Mouse (Mus musculus): Measurements from ENCODE around the gene Nap1l1. TPM values are rescaled to one million over a fixed set of nuclear protein-coding genes. Genes with fewer than 3 reads are reported as not detected.
"Not testable (repeated sequence)": the region's sequence is repeated elsewhere in the genome, so short reads cannot be mapped to it uniquely, and the experiment has no call there.

Nap1l1 gene
- total RNA-seq (2021): 100 to 1,000 TPM; 223 to 236 TPM

GRCm38 (mm10) chr10:111472686-111473510 lies at the start of gene Nap1l1:
Nap1l1 (plus strand) TSS chr10:111473223.
- intact Hi-C loops (cut with DNase I): loop anchor here (1.0 to 10.0 kb wide), 4 partner anchors 52 to 308 kb away; partner anchors contain the start of genes Bbs10 and Osbpl8
- DNase-seq (ENCODE audit: low spot score in 2 of 2): peak; percentile 97 to 99

GRCm38 (mm10) chr10:111426491-111426890 lies 46.5 kb upstream of the Nap1l1 start:
- intact Hi-C loops (cut with DNase I): no loop called here
- DNase-seq (ENCODE audit: low spot score in 2 of 2): no peak

- no peak for DNase-seq (ENCODE audit: low spot score in 2 of 2)
- intact Hi-C loops (cut with DNase I): no loop called here
Measured at GRCm38 (mm10) chr10:111433502-111433901, 39.5 kb upstream of the Nap1l1 start.

- DNase-seq (ENCODE audit: low spot score in 2 of 2): no peak
- intact Hi-C loops (cut with DNase I): no loop called here
Measured at GRCm38 (mm10) chr10:111441034-111441440, 32.0 kb upstream of the Nap1l1 start.

- intact Hi-C loops (cut with DNase I): no loop called here
- no peak for DNase-seq (ENCODE audit: low spot score in 2 of 2)
Measured at GRCm38 (mm10) chr10:111444199-111444598, 28.8 kb upstream of the Nap1l1 start.

- no peak for DNase-seq (ENCODE audit: low spot score in 2 of 2)
- intact Hi-C loops (cut with DNase I): no loop called here
Measured at GRCm38 (mm10) chr10:111445939-111446671, 26.9 kb upstream of the Nap1l1 start.

GRCm38 (mm10) chr10:111446672-111447008 lies 26.4 kb upstream of the Nap1l1 start:
- intact Hi-C loops (cut with DNase I); DNase-seq (ENCODE audit: low spot score in 2 of 2): not testable (repeated sequence)

- DNase-seq (ENCODE audit: low spot score in 2 of 2); intact Hi-C loops (cut with DNase I): not testable (repeated sequence)
Measured at GRCm38 (mm10) chr10:111449662-111450061, 23.4 kb upstream of the Nap1l1 start.

- intact Hi-C loops (cut with DNase I): no loop called here
- DNase-seq (ENCODE audit: low spot score in 2 of 2): no peak
Measured at GRCm38 (mm10) chr10:111451683-111452322, 21.2 kb upstream of the Nap1l1 start.

GRCm38 (mm10) chr10:111452426-111452825 lies 20.6 kb upstream of the Nap1l1 start:
- DNase-seq (ENCODE audit: low spot score in 2 of 2): no peak
- intact Hi-C loops (cut with DNase I): no loop called here

GRCm38 (mm10) chr10:111454698-111455308 lies 18.2 kb upstream of the Nap1l1 start:
- intact Hi-C loops (cut with DNase I): no loop called here
- DNase-seq (ENCODE audit: low spot score in 2 of 2): no peak

- no peak for DNase-seq (ENCODE audit: low spot score in 2 of 2)
- intact Hi-C loops (cut with DNase I): no loop called here
Measured at GRCm38 (mm10) chr10:111458088-111458487, 14.9 kb upstream of the Nap1l1 start.

GRCm38 (mm10) chr10:111459040-111459439 lies 14.0 kb upstream of the Nap1l1 start:
- intact Hi-C loops (cut with DNase I): no loop called here
- DNase-seq (ENCODE audit: low spot score in 2 of 2): no peak

- intact Hi-C loops (cut with DNase I): no loop called here
- no peak for DNase-seq (ENCODE audit: low spot score in 2 of 2)
Measured at GRCm38 (mm10) chr10:111459874-111460273, 13.1 kb upstream of the Nap1l1 start.

GRCm38 (mm10) chr10:111460381-111460780 lies 12.6 kb upstream of the Nap1l1 start:
- no peak for DNase-seq (ENCODE audit: low spot score in 2 of 2)
- intact Hi-C loops (cut with DNase I): no loop called here

- DNase-seq (ENCODE audit: low spot score in 2 of 2): no peak
- intact Hi-C loops (cut with DNase I): no loop called here
Measured at GRCm38 (mm10) chr10:111464833-111465232, 8.2 kb upstream of the Nap1l1 start.

- no peak for DNase-seq (ENCODE audit: low spot score in 2 of 2)
- intact Hi-C loops (cut with DNase I): no loop called here
Measured at GRCm38 (mm10) chr10:111465409-111465808, 7.6 kb upstream of the Nap1l1 start.

GRCm38 (mm10) chr10:111471166-111471565 lies 1.9 kb upstream of the Nap1l1 start:
- intact Hi-C loops (cut with DNase I): loop anchor here (10.0 kb wide), 1 partner anchor 306 kb away; the partner anchor contains the start of gene Osbpl8
- DNase-seq (ENCODE audit: low spot score in 2 of 2): no peak

- intact Hi-C loops (cut with DNase I): loop anchor here (1.0 to 10.0 kb wide), 4 partner anchors 53 to 309 kb away; partner anchors contain the start of genes Bbs10 and Osbpl8
- peak; percentile 17 to 59 for DNase-seq (ENCODE audit: low spot score in 2 of 2)
Measured at GRCm38 (mm10) chr10:111473511-111474371, 718 bp downstream of the Nap1l1 start.

Measured in left cerebral cortex, postnatal 25 days (tissue).